Mouse (Mus musculus): Measurements from ENCODE around the gene A930033H14Rik. TPM values are rescaled to one million over a fixed set of nuclear protein-coding genes. Genes with fewer than 3 reads are reported as not detected.

The A930033H14Rik gene
- polyA plus RNA-seq, 1 experiment from 2014 or later: 1.8 TPM

GRCm38 (mm10) chr10:69165847-69166246, 47.1 kb downstream of the A930033H14Rik start:
- ATAC-seq (replicated peaks; ENCODE audit: insufficient number of reproducible peaks, insufficient read depth, low FRiP score, low read depth): no peak
- Histone ChIP-seq H3K9ac (no peak overlapping the region), H3K4me1 (replicated peaks) (peaks cover 5% of the 10 kb centered on the region), H3K4me3 (no peak overlapping the region), H3K4me2 (no peak overlapping the region), H3K27me3 (no peaks in the 10 kb centered on the region), H3K27ac (no peak overlapping the region), H3K9me3 (replicated peaks) (no peaks in the 10 kb centered on the region), H3K36me3 (no peaks in the 10 kb centered on the region)
- 87% methylated on average over 3 of the region's 3 CpGs for WGBS

- Histone ChIP-seq H3K4me3 (no peak overlapping the region), H3K27me3 (no peaks in the 10 kb centered on the region), H3K4me2 (no peak overlapping the region), H3K9ac (no peak overlapping the region), H3K4me1 (replicated peaks) (peaks cover 5% of the 10 kb centered on the region), H3K27ac (no peak overlapping the region), H3K36me3 (no peaks in the 10 kb centered on the region), H3K9me3 (replicated peaks) (no peaks in the 10 kb centered on the region)
- WGBS: 60% methylated on average over 7 of the region's 7 CpGs
- ATAC-seq (replicated peaks; ENCODE audit: insufficient number of reproducible peaks, insufficient read depth, low FRiP score, low read depth): no peak
Measured at GRCm38 (mm10) chr10:69165125-69165524, 47.8 kb downstream of the A930033H14Rik start.

- no peak overlapping the region for H3K27ac ChIP-seq
- no peaks in the 10 kb centered on the region for H3K27me3 ChIP-seq
- H3K4me3 ChIP-seq: no peak overlapping the region
- ATAC-seq (replicated peaks; ENCODE audit: insufficient number of reproducible peaks, insufficient read depth, low FRiP score, low read depth): no peak
- peaks cover 4% of the 10 kb centered on the region for H3K4me1 ChIP-seq (replicated peaks)
- H3K9me3 ChIP-seq (replicated peaks): no peaks in the 10 kb centered on the region
- H3K4me2 ChIP-seq: no peak overlapping the region
- H3K9ac ChIP-seq: no peak overlapping the region
- no peaks in the 10 kb centered on the region for H3K36me3 ChIP-seq
- 83% methylated on average over 5 of the region's 5 CpGs for WGBS
Measured at GRCm38 (mm10) chr10:69163216-69163615, 49.7 kb downstream of the A930033H14Rik start.

- WGBS: 68% methylated on average over 5 of the region's 5 CpGs
- Histone ChIP-seq H3K27ac (no peak overlapping the region), H3K27me3 (no peaks in the 10 kb centered on the region), H3K4me1 (replicated peaks) (no peaks in the 10 kb centered on the region), H3K9ac (no peak overlapping the region), H3K4me3 (no peak overlapping the region), H3K36me3 (no peaks in the 10 kb centered on the region), H3K4me2 (no peak overlapping the region), H3K9me3 (replicated peaks) (no peaks in the 10 kb centered on the region)
- ATAC-seq (replicated peaks; ENCODE audit: insufficient number of reproducible peaks, insufficient read depth, low FRiP score, low read depth): no peak
Measured at GRCm38 (mm10) chr10:69162577-69162976, 50.3 kb downstream of the A930033H14Rik start.

GRCm38 (mm10) chr10:69161503-69161902, 51.4 kb downstream of the A930033H14Rik start:
- Histone ChIP-seq H3K27me3 (no peaks in the 10 kb centered on the region), H3K9me3 (replicated peaks) (no peaks in the 10 kb centered on the region), H3K27ac (no peak overlapping the region), H3K4me1 (replicated peaks) (no peaks in the 10 kb centered on the region), H3K9ac (no peak overlapping the region), H3K4me2 (no peak overlapping the region), H3K36me3 (no peaks in the 10 kb centered on the region), H3K4me3 (no peak overlapping the region)
- ATAC-seq (replicated peaks; ENCODE audit: insufficient number of reproducible peaks, insufficient read depth, low FRiP score, low read depth): no peak
- 86% methylated on average over 3 of the region's 3 CpGs for WGBS

GRCm38 (mm10) chr10:69160877-69161276, 52.0 kb downstream of the A930033H14Rik start:
- no peak overlapping the region for H3K4me2 ChIP-seq
- no peaks in the 10 kb centered on the region for H3K9me3 ChIP-seq (replicated peaks)
- no peak overlapping the region for H3K4me3 ChIP-seq
- ATAC-seq (replicated peaks; ENCODE audit: insufficient number of reproducible peaks, insufficient read depth, low FRiP score, low read depth): no peak
- no peak overlapping the region for H3K9ac ChIP-seq
- WGBS: 82% methylated on average over 2 of the region's 2 CpGs
- H3K27ac ChIP-seq: no peak overlapping the region
- no peaks in the 10 kb centered on the region for H3K4me1 ChIP-seq (replicated peaks)
- H3K36me3 ChIP-seq: no peaks in the 10 kb centered on the region
- H3K27me3 ChIP-seq: no peaks in the 10 kb centered on the region

Other genes starting within 250 kb of the A930033H14Rik start
- gene Rhobtb1, start 61.7 kb downstream of the A930033H14Rik start, polyA plus RNA-seq (2015; fragmentation: Nextera tagmentation; extraction: Ambion mirVana): 31.7 and 33.0 TPM in 2 replicates
- gene Cdk1, start 139.8 kb upstream of the A930033H14Rik start, polyA plus RNA-seq (2015; fragmentation: Nextera tagmentation; extraction: Ambion mirVana): 290 and 334 TPM in 2 replicates
- gene Ank3, start 185.7 kb upstream of the A930033H14Rik start, polyA plus RNA-seq (2015; fragmentation: Nextera tagmentation; extraction: Ambion mirVana): 30.6 and 32.0 TPM in 2 replicates

Measured in heart, embryonic 15.5 days (tissue).